Mouse (Mus musculus): ENCODE measurements around the gene Gm5460.

Gm5460 gene

GRCm38 (mm10) chr14:34016381-34016780, at the start of gene Gm5460:
Gene Gm5460, plus strand, starts transcription at chr14:34016758.
- no peak for DNase-seq

GRCm38 (mm10) chr14:33972679-33973078, 43.9 kb upstream of the Gm5460 start:
- no peak for DNase-seq

GRCm38 (mm10) chr14:33974752-33975151, 41.8 kb upstream of the Gm5460 start:
- no peak for DNase-seq

- DNase-seq: no peak
These were observed 38.8 kb upstream of the Gm5460 start for GRCm38 (mm10) chr14:33977748-33978147.

- no peak for DNase-seq
These were observed 37.9 kb upstream of the Gm5460 start, which contains the start of gene Zfp488 for GRCm38 (mm10) chr14:33978604-33979059. Gene Zfp488, minus strand, starts transcription at chr14:33978764.

- no peak for DNase-seq
These were observed 27.4 kb upstream of the Gm5460 start for GRCm38 (mm10) chr14:33989201-33989600.

DNA sequence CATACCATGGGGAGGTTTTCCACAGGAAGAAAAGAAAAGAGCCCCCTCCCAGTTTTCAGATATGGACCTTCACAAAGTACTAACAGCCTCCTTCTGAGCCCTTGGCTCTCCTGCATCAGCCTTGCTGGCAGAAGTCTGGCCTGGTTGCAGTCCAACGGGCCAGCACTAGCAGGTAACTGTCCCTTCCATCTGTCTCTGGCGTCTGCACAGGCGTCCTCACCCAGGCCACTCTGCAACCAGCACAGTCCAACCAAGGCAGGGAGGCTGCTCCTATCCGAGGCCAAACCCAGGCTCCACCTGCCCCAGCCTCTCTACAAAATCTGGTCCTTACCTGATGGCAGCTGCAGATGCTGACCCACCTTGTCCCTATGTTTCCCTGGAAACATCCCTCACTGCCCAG, 24.6 kb upstream of the Gm5460 start:
- no peak for DNase-seq

- no peak for DNase-seq
These were observed 23.5 kb upstream of the Gm5460 start for GRCm38 (mm10) chr14:33993051-33993450.

GRCm38 (mm10) chr14:33993521-33994289, 22.9 kb upstream of the Gm5460 start:
- no peak for DNase-seq

DNA sequence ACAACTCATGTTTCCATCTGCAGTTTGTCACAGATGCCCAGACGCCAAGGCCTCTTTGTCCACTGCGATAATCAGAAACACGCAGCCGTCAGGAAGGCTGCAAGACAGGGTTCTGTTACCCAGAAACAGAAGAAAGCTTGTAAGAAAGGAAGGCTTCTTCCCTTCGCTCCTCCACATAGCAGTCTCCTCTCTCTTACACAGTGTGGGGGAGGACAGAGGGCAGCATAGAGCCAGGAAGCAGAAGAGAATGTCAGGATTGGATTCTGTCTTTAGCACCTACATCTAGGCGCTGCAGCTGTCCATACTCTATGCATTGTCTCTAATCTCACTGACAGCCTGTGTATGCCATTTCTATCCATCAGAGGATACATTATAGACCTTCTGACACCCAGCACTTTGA, 19.1 kb upstream of the Gm5460 start:
- DNase-seq: no peak

DNA sequence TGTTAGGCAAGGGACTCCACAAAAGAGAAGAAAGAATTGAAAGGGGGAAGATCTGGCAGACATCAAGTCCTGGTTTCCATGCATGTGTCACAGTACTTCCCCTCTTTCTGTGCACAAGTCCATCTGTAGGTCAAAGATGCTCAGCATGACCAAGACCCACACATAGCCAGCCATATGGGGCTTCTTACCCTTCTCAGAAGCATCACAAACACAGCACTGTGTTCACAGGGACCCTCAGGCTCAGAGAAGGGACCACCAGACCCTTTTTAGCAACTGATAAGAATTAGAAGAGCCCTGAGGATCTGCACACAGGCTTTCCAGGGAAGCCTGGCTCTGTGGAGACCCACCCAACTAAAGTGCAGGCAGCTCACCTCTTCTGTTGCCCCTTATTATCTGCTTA, 16.5 kb upstream of the Gm5460 start:
- no peak for DNase-seq

- DNase-seq: no peak
These were observed 15.1 kb upstream of the Gm5460 start for GRCm38 (mm10) chr14:34001445-34001844.

DNA sequence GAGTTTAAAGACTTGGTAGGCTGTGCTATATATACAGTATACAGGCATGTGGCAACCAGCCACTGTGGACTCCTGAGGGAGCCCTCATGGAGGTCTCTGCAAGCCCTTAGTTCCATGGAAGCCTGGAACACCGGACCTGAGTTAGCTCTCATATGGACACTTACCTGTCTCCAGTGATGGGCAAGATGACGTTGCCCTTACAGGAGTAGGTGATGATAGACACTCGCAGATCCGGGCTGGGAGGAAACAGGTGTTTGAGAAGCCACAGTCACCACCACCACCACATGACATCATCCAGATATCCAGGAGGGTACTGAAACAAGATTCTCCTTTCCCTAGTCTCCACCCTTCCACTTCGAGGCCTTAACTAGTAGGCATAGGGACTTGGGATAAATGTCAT, 14.2 kb upstream of the Gm5460 start:
- DNase-seq: no peak

DNA sequence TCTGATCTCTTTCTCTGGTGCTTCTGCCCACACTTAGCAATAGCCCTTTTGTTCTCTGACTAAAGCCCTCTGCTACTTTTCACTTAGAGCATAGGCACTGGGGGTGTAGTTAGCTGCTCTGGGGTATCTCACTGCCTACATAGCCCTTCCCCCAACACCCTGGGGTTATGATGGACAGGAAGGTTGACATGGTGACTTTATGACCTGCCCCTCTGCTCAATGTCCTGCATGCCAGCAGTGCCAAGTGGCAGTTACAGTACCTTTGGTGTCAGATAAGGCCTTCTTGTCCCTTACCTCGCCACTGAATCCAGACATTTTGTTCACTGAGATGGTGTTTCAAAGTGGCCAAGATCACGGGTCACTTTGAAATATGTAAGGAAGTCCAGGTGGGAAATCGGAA, 1.5 kb upstream of the Gm5460 start, which contains the start of gene Gm30083:
TSS of gene Gm30083 (minus strand) at position 120 of the 400 bp plus-strand sequence.
- no peak for DNase-seq

- no peak for DNase-seq
These were observed 380 bp downstream of the Gm5460 start for GRCm38 (mm10) chr14:34016938-34017337.

DNA sequence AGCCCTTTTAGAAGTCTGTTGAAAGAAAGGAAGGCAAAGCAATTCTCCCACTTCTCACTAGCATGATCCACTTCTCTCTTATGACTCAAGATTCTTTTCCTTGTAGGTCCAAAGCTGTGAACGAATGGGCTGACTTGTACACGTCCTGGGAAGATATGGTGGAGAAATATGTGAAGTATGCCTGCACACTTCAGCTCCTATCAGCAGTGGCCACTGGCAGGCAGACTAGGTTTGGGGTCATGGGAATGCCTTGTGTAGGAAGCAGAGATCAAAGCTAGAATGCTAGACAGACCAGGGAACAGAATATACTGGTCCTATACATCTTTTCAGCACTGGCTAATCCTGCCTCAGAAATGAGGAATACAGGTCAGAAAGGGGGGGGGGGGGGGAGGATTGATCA, 10.2 kb downstream of the Gm5460 start:
- no peak for DNase-seq

DNA sequence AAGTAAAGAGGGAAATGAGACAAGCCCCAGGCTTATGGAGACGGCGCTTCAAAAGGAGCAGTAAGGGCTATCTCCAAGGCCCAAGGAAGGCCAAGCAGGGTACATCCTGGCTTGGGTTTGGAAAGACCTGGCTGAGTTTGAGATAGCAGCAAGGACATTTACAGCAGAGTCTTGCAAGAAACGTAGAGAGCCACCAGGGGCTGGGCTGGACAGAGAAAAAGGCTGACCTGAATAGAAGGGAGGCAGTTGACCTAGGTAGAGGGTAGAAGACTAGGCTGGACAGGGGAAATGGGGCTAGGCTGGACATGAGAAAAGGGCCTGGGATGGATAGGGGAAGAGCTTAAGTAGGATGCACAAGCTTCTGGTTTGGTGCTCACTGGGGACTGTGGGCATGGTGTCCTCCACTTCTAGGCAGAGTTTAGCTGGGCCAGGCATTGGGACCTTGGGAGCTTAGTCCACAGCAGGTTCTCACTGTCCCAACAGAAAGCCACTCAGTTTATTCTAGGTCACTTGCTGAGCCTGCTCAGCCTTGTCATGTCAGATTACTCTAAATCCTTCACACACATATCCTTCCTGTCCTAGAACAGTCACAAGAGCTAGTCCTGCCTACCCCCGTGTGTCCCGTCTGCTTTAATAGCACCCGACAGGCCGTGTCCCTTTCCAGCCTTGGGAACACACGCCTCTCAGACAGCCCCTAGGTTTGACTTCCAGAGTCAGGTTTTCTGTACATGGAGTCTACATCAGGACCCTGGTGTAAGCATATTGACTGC, 17.5 kb downstream of the Gm5460 start:
- no peak for DNase-seq

DNA sequence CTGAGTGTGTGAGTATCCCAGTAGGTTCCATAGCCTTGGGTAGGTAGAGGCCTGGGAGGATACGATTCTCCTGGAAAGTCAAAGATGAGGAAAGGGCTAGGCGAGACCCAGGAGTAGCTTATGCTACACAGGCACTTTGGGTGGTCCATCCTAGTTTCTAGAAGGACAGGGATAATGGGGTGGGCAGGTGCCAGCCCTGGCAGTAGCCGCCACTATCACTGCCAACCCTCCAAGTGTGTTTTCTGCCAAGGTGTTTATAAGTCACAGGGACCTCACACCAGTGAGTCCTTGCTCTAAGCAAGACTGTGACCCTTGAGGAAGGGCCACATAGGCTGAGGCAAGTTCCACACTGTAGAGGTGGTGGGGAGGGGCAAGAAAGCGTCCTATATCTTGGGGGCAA, 24.7 kb downstream of the Gm5460 start:
- DNase-seq: no peak

- no peak for DNase-seq
These were observed 26.8 kb downstream of the Gm5460 start for GRCm38 (mm10) chr14:34043341-34043740.

DNA sequence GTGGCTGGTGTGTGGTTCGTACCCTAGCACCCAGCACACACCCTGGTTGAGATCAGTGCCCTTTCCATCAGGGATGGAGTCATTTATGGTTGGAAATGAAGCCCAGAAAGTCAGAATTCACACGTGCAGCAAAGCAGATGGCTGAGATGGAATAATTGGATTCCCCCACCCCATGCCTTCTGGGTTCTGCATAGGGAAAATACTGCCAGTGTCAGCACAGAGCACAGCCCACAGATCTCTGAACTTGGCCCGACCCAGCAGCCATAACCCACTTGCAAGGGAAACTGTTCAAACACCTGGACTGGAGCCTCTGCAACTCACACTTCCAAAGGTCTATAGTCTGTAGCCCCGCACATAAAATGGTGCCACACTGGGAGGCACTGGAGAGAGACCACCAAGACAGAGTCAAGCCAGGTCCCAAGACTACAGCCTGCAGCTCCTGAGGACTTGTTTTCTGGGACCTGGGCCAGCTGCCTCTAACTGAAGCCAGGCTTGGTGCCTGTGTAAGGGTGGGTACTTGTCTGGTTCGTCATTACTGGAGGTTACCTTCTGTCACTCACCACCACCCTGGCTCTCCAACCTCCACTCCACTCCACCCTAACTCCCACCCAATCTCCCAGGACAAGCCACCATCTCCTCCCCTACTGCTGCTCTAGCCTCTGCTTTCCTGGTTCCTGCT, 33.7 kb downstream of the Gm5460 start:
- DNase-seq: no peak

GRCm38 (mm10) chr14:34052516-34052915, 36.0 kb downstream of the Gm5460 start, which contains the start of gene Antxrl:
Gene Antxrl, plus strand, starts transcription at chr14:34052707.
- DNase-seq: no peak

DNA sequence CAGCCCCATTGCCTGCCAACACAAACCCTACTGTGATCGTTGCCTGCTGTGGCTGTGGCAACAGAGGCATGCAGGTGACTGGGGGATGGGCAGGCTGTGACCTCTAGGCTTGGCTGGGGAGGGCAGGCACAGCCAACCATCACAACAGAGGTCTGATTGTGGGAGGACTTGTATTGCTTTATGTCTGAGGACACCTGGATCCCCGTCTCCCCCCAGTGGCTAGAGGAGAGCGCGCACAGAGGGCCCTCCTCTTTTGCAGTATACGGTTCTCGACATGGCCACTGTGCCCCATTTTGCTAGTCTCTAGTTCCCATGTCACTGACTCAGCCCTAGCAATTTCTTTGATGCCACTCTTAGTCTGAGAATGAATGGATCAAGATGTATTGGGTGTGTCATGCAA, 55.1 kb downstream of the Gm5460 start:
- DNase-seq: no peak

- DNase-seq: no peak
These were observed 58.8 kb downstream of the Gm5460 start for GRCm38 (mm10) chr14:34075346-34075745.
